Comparison of ENCODE assay signal across 11 mouse cellular contexts in the genomic region with DNA sequence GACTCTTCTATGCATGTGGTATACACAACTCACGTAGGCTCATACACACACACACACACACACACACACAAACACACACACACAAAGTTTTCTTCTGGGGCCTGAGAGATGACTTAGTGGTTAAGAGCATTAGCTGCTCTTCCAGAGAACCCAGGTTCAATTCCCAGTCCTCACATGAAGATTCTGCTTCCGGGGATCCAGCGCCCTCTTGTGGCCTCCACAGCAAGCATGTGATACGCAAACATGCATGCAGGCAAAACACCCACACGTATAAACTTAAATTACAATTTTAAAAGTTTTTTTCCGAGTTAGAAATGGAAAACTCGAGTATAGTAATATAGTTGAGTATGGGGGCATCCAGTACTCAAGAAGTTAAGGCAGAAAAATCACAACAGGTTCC. TPM values are rescaled to one million over a fixed set of nuclear protein-coding genes. Genes with fewer than 3 reads are reported as not detected.
DNase-seq lines count a peak whose midpoint lies in the region; ATAC-seq and TF ChIP-seq lines count a peak whose summit lies in the region.
"Had no signal": no experiment of that assay in that cellular context is flagged by ENCODE, and none has a peak within 500 bp of the region (broad histone marks: within the 10 kb centered on the region; RNA-seq: fewer than 3 reads in every experiment).

No protein-coding gene starts in this region.

- H3K4me3 ChIP-seq in lung, adult 2 months (replicated peaks; ENCODE audit: extremely low read depth, low read depth, low read length): no peak overlapping the region
- H3K4me3 ChIP-seq in stomach, postnatal 0 days (ENCODE audit: low read depth, low read length): no peak overlapping the region
- H3K4me3 ChIP-seq: embryonic facial prominence, embryonic 15.5 days; lung, embryonic 15.5 days had no signal

- TF ChIP-seq CTCF in lung, adult 2 months (IDR thresholded peaks at IDR 0.05; ENCODE audit: insufficient read depth, low read length): peak; percentile 49
- peak; percentile 62 for TF ChIP-seq CTCF in stomach, postnatal 0 days (IDR thresholded peaks at IDR 0.05; ENCODE audit: low read depth)

- no peak for TF ChIP-seq EP300 in stomach, postnatal 0 days (optimal IDR thresholded peaks at IDR 0.05)

- no peaks in the 10 kb centered on the region for H3K9me3 ChIP-seq in stomach, postnatal 0 days (ENCODE audit: control insufficient read depth, low read length)
- H3K9me3 ChIP-seq: embryonic facial prominence, embryonic 15.5 days; G1E; lung, embryonic 15.5 days had no signal

- 0 out of 2 replicates have a peak, but pooled peaks cover 4% of the 10 kb centered on the region for H3K36me3 ChIP-seq in stomach, postnatal 0 days (ENCODE audit: control insufficient read depth, insufficient read depth, low read length)
- H3K36me3 ChIP-seq: embryonic facial prominence, embryonic 15.5 days; lung, embryonic 15.5 days had no signal

- H3K27me3 ChIP-seq in stomach, postnatal 0 days (ENCODE audit: control insufficient read depth, insufficient read depth, low read length): no peaks in the 10 kb centered on the region
- H3K27me3 ChIP-seq: embryonic facial prominence, embryonic 15.5 days; lung, embryonic 15.5 days had no signal

- H3K27ac ChIP-seq in stomach, postnatal 0 days (replicated peaks): no peak overlapping the region
- H3K27ac ChIP-seq: embryonic facial prominence, embryonic 15.5 days; lung, embryonic 15.5 days had no signal

- intact Hi-C loops in left cerebral cortex, postnatal 36 days (cut with DNase I): no loop called here

- ATAC-seq in stomach, postnatal 0 days (ENCODE audit: low FRiP score, low TSS enrichment): no peak

- no peak overlapping the region for H3K4me2 ChIP-seq in stomach, postnatal 0 days (replicated peaks; ENCODE audit: low read depth)
- H3K4me2 ChIP-seq: embryonic facial prominence, embryonic 15.5 days; lung, embryonic 15.5 days had no signal

- 84% methylated on average over 7 of the region's 7 CpGs for WGBS in lung, adult 2 months
- WGBS in stomach, postnatal 0 days: 86% methylated on average over 7 of the region's 7 CpGs

- peaks cover 2% of the 10 kb centered on the region; the same call in 1 of the 2 replicates for H3K4me1 ChIP-seq in lung, adult 2 months (ENCODE audit: control insufficient read depth, insufficient read depth, low read length)
- H3K4me1 ChIP-seq in stomach, postnatal 0 days (replicated peaks; ENCODE audit: control insufficient read depth, insufficient read depth): no peaks in the 10 kb centered on the region

- TF ChIP-seq POLR2A in lung, adult 2 months (IDR thresholded peaks at IDR 0.05; ENCODE audit: borderline replicate concordance, extremely low read depth, low read depth, low read length): no peak

- DNase-seq in adrenal gland, postnatal 14 days: peak; percentile 54
- no peak for DNase-seq in adrenal gland, adult (ENCODE audit: inconsistent age in 2 of 2, low spot score in 1 of 2)
- peak; percentile 13 for DNase-seq in lung, adult 2 months
- no peak for DNase-seq in lung, adult 18-20 months
- DNase-seq in kidney, postnatal 25 days: peak; percentile 43 to 56
- DNase-seq in stomach, postnatal 0 days (ENCODE audit: low spot score): peak; percentile 28
- DNase-seq in left cerebral cortex, postnatal 36 days (ENCODE audit: low spot score in 2 of 2): no peak
- no peak for DNase-seq in gastrocnemius, postnatal 10 days

- no peak overlapping the region for H3K9ac ChIP-seq in stomach, postnatal 0 days (ENCODE audit: low read length)
- H3K9ac ChIP-seq: embryonic facial prominence, embryonic 15.5 days; lung, embryonic 15.5 days had no signal

RNA-seq across cellular contexts. Expression of a gene that starts 2.4 kb away (rescaled TPM):
- 9.4 and 11.7 TPM in 2 replicates for total RNA-seq in adrenal gland, postnatal 14 days (2021)
- 5.9 and 7.8 TPM in 2 replicates for polyA plus RNA-seq in lung, adult 2 months (2012; rRNA removed)
- polyA plus RNA-seq in stomach, postnatal 0 days (2015; fragmentation: Nextera tagmentation; extraction: Ambion mirVana): 4.4 and 4.9 TPM in 2 replicates
- total RNA-seq in left cerebral cortex, postnatal 36 days (2021): 1 to 10 TPM; 3.9 to 4.2 TPM
- 1 to 10 TPM; 4.8 to 5.0 TPM for total RNA-seq in gastrocnemius, postnatal 10 days (2021)

RNA-seq across cellular contexts. Expression of a gene that starts 3.1 kb away (rescaled TPM):
- total RNA-seq in adrenal gland, postnatal 14 days (2021): 13.8 and 16.1 TPM in 2 replicates
- polyA plus RNA-seq in lung, adult 2 months (2012; rRNA removed): 5.9 and 8.2 TPM in 2 replicates
- 9.5 and 9.8 TPM in 2 replicates for polyA plus RNA-seq in stomach, postnatal 0 days (2015; fragmentation: Nextera tagmentation; extraction: Ambion mirVana)
- 1 to 10 TPM; 1.8 to 2.9 TPM for total RNA-seq in left cerebral cortex, postnatal 36 days (2021)
- total RNA-seq in gastrocnemius, postnatal 10 days (2021): 1 to 10 TPM; 6.2 to 6.8 TPM

RNA-seq across cellular contexts. Expression of a gene that starts 37.2 kb away (rescaled TPM):
- total RNA-seq in adrenal gland, postnatal 14 days (2021): 62.9 and 69.5 TPM in 2 replicates
- 4.2 and 7.4 TPM in 2 replicates for polyA plus RNA-seq in lung, adult 2 months (2012; rRNA removed)
- 19.5 and 20.3 TPM in 2 replicates for polyA plus RNA-seq in stomach, postnatal 0 days (2015; fragmentation: Nextera tagmentation; extraction: Ambion mirVana)
- 100 to 1,000 TPM; 135 to 137 TPM for total RNA-seq in left cerebral cortex, postnatal 36 days (2021)
- total RNA-seq in gastrocnemius, postnatal 10 days (2021): 10 to 100 TPM; 91.4 to 93.6 TPM

Comparison
In these comparisons a context has a peak if more than half of its experiments do, and no peak if none do; other contexts are left out.
1. DNase-seq: peak in adrenal gland, postnatal 14 days (single experiment), lung, adult 2 months (single experiment), kidney, postnatal 25 days (2 of 2) and stomach, postnatal 0 days (single experiment); none in adrenal gland, adult (0 of 2), lung, adult 18-20 months (0 of 2), left cerebral cortex, postnatal 36 days (0 of 2) and gastrocnemius, postnatal 10 days (single experiment).